Mouse (Mus musculus) gastrocnemius, postnatal 25 days (tissue): Measurements from ENCODE around the gene Bcl2l10. TPM values are rescaled to one million over a fixed set of nuclear protein-coding genes. Genes with fewer than 3 reads are reported as not detected.

Experiments used
- total RNA-seq, 2 experiments: library from RNA; stranded (reverse); gene quantifications; 1 replicate in 1 of 2; 2 replicates in 1 of 2; pipeline ENCODE4 v1.2.3; 2021

Gene Bcl2l10
- total RNA-seq, 2 experiments from 2014 or later = not detected

Other genes starting within 250 kb of the Bcl2l10 start
- gene Myo5c, start 115.7 kb upstream of the Bcl2l10 start, total RNA-seq = 1 to 10 TPM; 6.7 to 7.6 TPM
- 10 to 100 TPM; 11.6 to 16.9 TPM for gene Gnb5, start 41.5 kb upstream of the Bcl2l10 start, total RNA-seq
- 10 to 100 TPM; 25.9 to 30.0 TPM for gene Mapk6, start 62.2 kb downstream of the Bcl2l10 start, total RNA-seq
- gene Leo1, start 93.8 kb downstream of the Bcl2l10 start, total RNA-seq = 10 to 100 TPM; 12.3 to 21.3 TPM
- 10 to 100 TPM; 19.7 to 25.8 TPM for gene Tmod3, start 211.9 kb downstream of the Bcl2l10 start, total RNA-seq